In the genomic region with DNA sequence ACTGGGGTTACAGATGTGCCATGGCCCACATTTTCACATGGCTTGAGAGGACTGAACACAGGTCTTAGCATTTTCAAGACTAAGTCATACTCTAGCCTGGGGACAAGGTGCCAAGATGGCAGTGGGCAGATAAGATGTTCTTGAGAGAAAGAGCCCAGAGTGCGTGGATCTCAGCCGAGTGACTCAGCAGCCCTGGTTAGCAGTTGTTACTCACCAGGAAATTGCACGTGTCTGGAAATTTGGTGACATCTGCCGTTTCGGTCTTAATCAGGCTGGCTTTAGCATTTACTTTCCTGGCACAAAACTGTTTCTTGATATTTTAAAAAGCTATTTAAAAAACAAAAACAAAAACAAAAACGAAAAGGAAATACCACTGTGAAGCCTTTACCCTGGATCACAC, we compare ENCODE assay signal across 13 mouse cellular contexts. TPM values are rescaled to one million over a fixed set of nuclear protein-coding genes. Genes with fewer than 3 reads are reported as not detected.
A peak's percentile ranks its signal among the peaks of the same experiment; 100 is the strongest.
DNase-seq lines count a peak whose midpoint lies in the region; ATAC-seq lines count a peak whose summit lies in the region.
"Had no signal": no experiment of that assay in that cellular context is flagged by ENCODE, and none has a peak within 500 bp of the region (broad histone marks: within the 10 kb centered on the region; RNA-seq: fewer than 3 reads in every experiment).

No protein-coding gene starts in this region.

- no peak overlapping the region for H3K27ac ChIP-seq in limb, embryonic 10.5 days
- H3K27ac ChIP-seq in liver, embryonic 11.5 days (ENCODE audit: low read depth, low read length): no peak overlapping the region
- H3K27ac ChIP-seq: forebrain, embryonic 12.5 days; heart, embryonic 10.5 days; hindbrain, embryonic 10.5 days had no signal

- no peaks in the 10 kb centered on the region for H3K9me3 ChIP-seq in limb, embryonic 10.5 days (replicated peaks)
- H3K9me3 ChIP-seq in liver, embryonic 11.5 days (ENCODE audit: control insufficient read depth, low read length): no peaks in the 10 kb centered on the region
- H3K9me3 ChIP-seq: forebrain, embryonic 12.5 days; heart, embryonic 10.5 days; hindbrain, embryonic 10.5 days had no signal

- no peak overlapping the region for H3K4me2 ChIP-seq in liver, embryonic 11.5 days
- H3K4me2 ChIP-seq: forebrain, embryonic 12.5 days; lung, embryonic 14.5 days had no signal

- WGBS in limb, embryonic 10.5 days: 87% methylated on average over 6 of the region's 6 CpGs
- WGBS in liver, embryonic 11.5 days: 64% methylated on average over 6 of the region's 6 CpGs

- no peaks in the 10 kb centered on the region for H3K27me3 ChIP-seq in limb, embryonic 10.5 days (ENCODE audit: low read depth, poor library complexity, severe bottlenecking)
- no peaks in the 10 kb centered on the region for H3K27me3 ChIP-seq in liver, embryonic 11.5 days (replicated peaks; ENCODE audit: control insufficient read depth, insufficient read depth, low read length)
- H3K27me3 ChIP-seq: forebrain, embryonic 12.5 days had no signal

- no peaks in the 10 kb centered on the region for H3K36me3 ChIP-seq in limb, embryonic 10.5 days
- no peaks in the 10 kb centered on the region for H3K36me3 ChIP-seq in liver, embryonic 11.5 days (ENCODE audit: control insufficient read depth, insufficient read depth, low read length)
- H3K36me3 ChIP-seq: forebrain, embryonic 12.5 days; heart, embryonic 10.5 days; hindbrain, embryonic 10.5 days had no signal

- H3K4me1 ChIP-seq in limb, embryonic 10.5 days: no peaks in the 10 kb centered on the region
- no peaks in the 10 kb centered on the region for H3K4me1 ChIP-seq in liver, embryonic 11.5 days (replicated peaks; ENCODE audit: control insufficient read depth, insufficient read depth, low read length)
- H3K4me1 ChIP-seq: forebrain, embryonic 12.5 days; heart, embryonic 10.5 days; hindbrain, embryonic 10.5 days had no signal

- H3K9ac ChIP-seq in liver, embryonic 11.5 days (ENCODE audit: low read depth, low read length): no peak overlapping the region
- H3K9ac ChIP-seq: forebrain, embryonic 12.5 days; lung, embryonic 14.5 days had no signal

- peak; percentile 19 to 31 for DNase-seq in cerebellum, postnatal 36 days
- DNase-seq in cerebellum, adult 11-12 months: no peak
- DNase-seq in CD4-positive, CD25-positive, alpha-beta regulatory T cell, adult 2 months (ENCODE audit: low read depth, low spot score): peak; percentile 50
- DNase-seq in fibroblast of lung, adult 2 months (ENCODE audit: low read depth): peak; percentile 7
- no peak for DNase-seq in limb, embryonic 10.5 days (ENCODE audit: low spot score)
- DNase-seq in liver, embryonic 11.5 days (ENCODE audit: low spot score): no peak
- DNase-seq: embryo, embryonic 11 days; kidney, adult 8-10 months; lung, embryonic 14.5 days had no signal

- peak; percentile 95 for ATAC-seq in megakaryocyte-erythroid progenitor cell, adult 5-6 weeks (replicated peaks; ENCODE audit: low FRiP score, low TSS enrichment, poor library complexity, severe bottlenecking)
- ATAC-seq in liver, embryonic 11.5 days (replicated peaks; ENCODE audit: low FRiP score): no peak

- H3K4me3 ChIP-seq in limb, embryonic 10.5 days: no peak overlapping the region
- no peak overlapping the region for H3K4me3 ChIP-seq in liver, embryonic 11.5 days (ENCODE audit: low read depth, low read length)
- H3K4me3 ChIP-seq: forebrain, embryonic 12.5 days; heart, embryonic 10.5 days; hindbrain, embryonic 10.5 days had no signal

RNA-seq across cellular contexts. Expression of gene Dynlrb2, which starts 47.5 kb away (rescaled TPM):
- total RNA-seq in megakaryocyte-erythroid progenitor cell, adult 5-6 weeks (2014; fragmentation: Nextera tagmentation): not detected in 2 replicates
- total RNA-seq in megakaryocyte-erythroid progenitor cell, adult 5-6 weeks (2017): not detected in 2 replicates
- polyA plus RNA-seq in limb, embryonic 10.5 days (2016; fragmentation: Nextera tagmentation; extraction: Ambion mirVana): 0.33 TPM in 1 of 2 replicates, not detected in the other
- polyA plus RNA-seq in liver, embryonic 11.5 days (2014; fragmentation: Nextera tagmentation; extraction: Ambion mirVana): not detected in 2 replicates
- polyA plus RNA-seq: heart, embryonic 10.5 days had no signal

Comparison
In these comparisons a context has a peak if more than half of its experiments do, and no peak if none do; other contexts are left out.
1. DNase-seq: peak in cerebellum, postnatal 36 days (2 of 2), CD4-positive, CD25-positive, alpha-beta regulatory T cell, adult 2 months (single experiment) and fibroblast of lung, adult 2 months (single experiment); none in cerebellum, adult 11-12 months (single experiment), limb, embryonic 10.5 days (single experiment) and liver, embryonic 11.5 days (single experiment).